Mouse (Mus musculus): Measurements from ENCODE around the gene Zfp358. TPM values are rescaled to one million over a fixed set of nuclear protein-coding genes. Genes with fewer than 3 reads are reported as not detected.

Zfp358 gene
- polyA plus RNA-seq (2014; fragmentation: Nextera tagmentation; extraction: Ambion mirVana) = 29.6 and 32.3 TPM in 2 replicates

DNA sequence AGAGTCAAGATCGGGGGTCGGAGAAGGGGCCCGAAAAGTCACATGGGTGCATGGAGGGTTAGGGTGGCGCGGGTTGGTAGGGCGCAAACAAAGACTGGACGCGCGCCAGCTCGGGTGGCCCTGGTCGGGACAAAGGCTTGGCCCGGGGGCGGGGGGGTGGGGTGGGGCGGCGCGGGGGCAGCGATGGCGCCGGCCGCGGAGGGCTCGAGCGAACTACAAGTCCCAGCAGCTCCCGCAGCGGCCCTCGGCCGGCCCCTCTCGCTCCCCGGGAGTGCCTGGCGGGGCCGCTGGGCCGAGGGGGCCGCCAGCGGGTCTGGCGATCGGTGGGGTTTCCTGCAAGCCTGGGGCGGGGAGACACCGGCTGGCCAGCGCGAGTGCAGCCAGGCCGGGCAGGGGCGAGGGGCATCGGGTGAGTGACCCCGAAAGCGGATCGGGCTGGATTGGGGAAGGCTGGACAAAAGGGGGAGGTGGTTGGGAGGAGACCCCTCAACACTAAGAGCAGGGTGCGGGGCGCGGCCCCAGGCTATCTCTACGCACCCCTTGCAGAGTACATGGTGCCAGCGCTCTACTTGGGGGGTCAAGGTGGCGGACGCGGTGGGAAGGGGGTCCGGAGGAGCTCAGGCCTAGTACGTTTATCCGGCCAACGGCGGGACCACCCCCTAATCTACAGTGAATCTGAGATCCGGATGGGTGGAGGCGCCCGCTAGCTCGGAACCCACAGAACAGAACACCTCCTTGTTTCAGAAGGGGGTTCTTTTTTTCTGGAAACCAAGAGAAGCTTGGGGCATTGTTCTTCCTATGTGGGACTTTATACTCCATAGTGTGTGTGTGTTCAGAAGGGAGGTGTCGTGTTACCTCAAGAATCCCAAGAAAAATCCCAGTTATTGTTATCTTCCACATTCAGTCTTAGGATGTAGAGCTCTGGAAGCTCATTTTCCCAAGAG is at the start of gene Zfp358:
Gene Zfp358 (plus strand): TSS at position 238 of the 944 bp plus-strand sequence.
- peaks cover 25% of the 10 kb centered on the region for H3K36me3 ChIP-seq (ENCODE audit: control insufficient read depth, insufficient read depth, low read length)
- no peaks in the 10 kb centered on the region for H3K27me3 ChIP-seq (ENCODE audit: control insufficient read depth, insufficient read depth, low read length)
- WGBS = under 1% methylated on average over 53 of the region's 64 CpGs
- peaks cover 5% of the 10 kb centered on the region; the same call in 1 of the 2 replicates for H3K4me1 ChIP-seq (ENCODE audit: control insufficient read depth, insufficient read depth, low read length)
- H3K27ac ChIP-seq (ENCODE audit: low read length) = peak within 1 kb of the TSS; percentile 88
- peak within 1 kb of the TSS; percentile 46 for H3K4me2 ChIP-seq (replicated peaks; ENCODE audit: low read depth, low read length)
- no peaks in the 10 kb centered on the region for H3K9me3 ChIP-seq (ENCODE audit: control insufficient read depth, low read depth, low read length)
- peak within 1 kb of the TSS; percentile 92 for H3K4me3 ChIP-seq (ENCODE audit: low read depth, low read length)
- H3K9ac ChIP-seq (replicated peaks; ENCODE audit: low read depth, low read length) = peak within 1 kb of the TSS; percentile 97
- ATAC-seq (ENCODE audit: insufficient number of reproducible peaks, insufficient read depth, low FRiP score, low read depth) = peak; percentile 92

DNA sequence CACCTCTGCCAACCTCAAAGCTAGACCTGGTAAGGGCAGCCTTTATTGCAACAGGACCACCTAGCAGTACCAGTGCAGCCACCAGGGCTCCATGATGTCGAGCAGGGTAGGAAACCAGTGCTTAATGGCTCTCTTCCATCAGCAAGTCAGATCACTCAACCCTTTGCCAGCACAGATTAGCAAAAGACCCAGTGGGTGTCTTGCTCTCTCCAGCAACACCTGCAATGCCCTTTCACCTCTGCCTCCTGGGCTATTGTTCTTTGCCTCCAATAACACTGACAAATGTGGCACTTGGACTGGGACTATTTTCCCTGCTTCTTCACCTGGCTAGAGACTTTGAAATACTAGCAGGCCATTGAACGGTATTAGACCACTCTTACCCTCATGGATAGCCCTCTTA is 43.7 kb upstream of the Zfp358 start:
- no peak overlapping the region for H3K27ac ChIP-seq (ENCODE audit: low read length)
- WGBS = 86% methylated on average over 2 of the region's 2 CpGs
- H3K4me1 ChIP-seq (ENCODE audit: control insufficient read depth, insufficient read depth, low read length) = no peaks in the 10 kb centered on the region
- H3K27me3 ChIP-seq (ENCODE audit: control insufficient read depth, insufficient read depth, low read length) = no peaks in the 10 kb centered on the region
- H3K4me3 ChIP-seq (ENCODE audit: low read depth, low read length) = no peak overlapping the region
- no peaks in the 10 kb centered on the region for H3K9me3 ChIP-seq (ENCODE audit: control insufficient read depth, low read depth, low read length)
- H3K4me2 ChIP-seq (replicated peaks; ENCODE audit: low read depth, low read length) = no peak overlapping the region
- no peak for ATAC-seq (ENCODE audit: insufficient number of reproducible peaks, insufficient read depth, low FRiP score, low read depth)
- H3K36me3 ChIP-seq (ENCODE audit: control insufficient read depth, insufficient read depth, low read length) = peaks cover 64% of the 10 kb centered on the region
- no peak overlapping the region for H3K9ac ChIP-seq (replicated peaks; ENCODE audit: low read depth, low read length)

GRCm38 (mm10) chr8:3450670-3451069 is 42.3 kb upstream of the Zfp358 start:
- Histone ChIP-seq H3K36me3 (ENCODE audit: control insufficient read depth, insufficient read depth, low read length) (peaks cover 76% of the 10 kb centered on the region), H3K4me1 (ENCODE audit: control insufficient read depth, insufficient read depth, low read length) (no peaks in the 10 kb centered on the region), H3K27me3 (ENCODE audit: control insufficient read depth, insufficient read depth, low read length) (no peaks in the 10 kb centered on the region), H3K9ac (replicated peaks; ENCODE audit: low read depth, low read length) (no peak overlapping the region), H3K4me2 (replicated peaks; ENCODE audit: low read depth, low read length) (no peak overlapping the region), H3K9me3 (ENCODE audit: control insufficient read depth, low read depth, low read length) (no peaks in the 10 kb centered on the region), H3K27ac (ENCODE audit: low read length) (no peak overlapping the region), H3K4me3 (ENCODE audit: low read depth, low read length) (no peak overlapping the region)
- no peak for ATAC-seq (ENCODE audit: insufficient number of reproducible peaks, insufficient read depth, low FRiP score, low read depth)
- WGBS = 40% methylated on average over 5 of the region's 5 CpGs

GRCm38 (mm10) chr8:3451992-3452391 is 40.9 kb upstream of the Zfp358 start:
- Histone ChIP-seq H3K4me1 (ENCODE audit: control insufficient read depth, insufficient read depth, low read length) (no peaks in the 10 kb centered on the region), H3K27me3 (ENCODE audit: control insufficient read depth, insufficient read depth, low read length) (no peaks in the 10 kb centered on the region), H3K27ac (ENCODE audit: low read length) (no peak overlapping the region), H3K4me2 (replicated peaks; ENCODE audit: low read depth, low read length) (no peak overlapping the region), H3K9ac (replicated peaks; ENCODE audit: low read depth, low read length) (no peak overlapping the region), H3K9me3 (ENCODE audit: control insufficient read depth, low read depth, low read length) (no peaks in the 10 kb centered on the region), H3K4me3 (ENCODE audit: low read depth, low read length) (no peak overlapping the region), H3K36me3 (ENCODE audit: control insufficient read depth, insufficient read depth, low read length) (peaks cover 81% of the 10 kb centered on the region)
- ATAC-seq (ENCODE audit: insufficient number of reproducible peaks, insufficient read depth, low FRiP score, low read depth) = no peak
- 95% methylated on average over 21 of the region's 25 CpGs for WGBS

DNA sequence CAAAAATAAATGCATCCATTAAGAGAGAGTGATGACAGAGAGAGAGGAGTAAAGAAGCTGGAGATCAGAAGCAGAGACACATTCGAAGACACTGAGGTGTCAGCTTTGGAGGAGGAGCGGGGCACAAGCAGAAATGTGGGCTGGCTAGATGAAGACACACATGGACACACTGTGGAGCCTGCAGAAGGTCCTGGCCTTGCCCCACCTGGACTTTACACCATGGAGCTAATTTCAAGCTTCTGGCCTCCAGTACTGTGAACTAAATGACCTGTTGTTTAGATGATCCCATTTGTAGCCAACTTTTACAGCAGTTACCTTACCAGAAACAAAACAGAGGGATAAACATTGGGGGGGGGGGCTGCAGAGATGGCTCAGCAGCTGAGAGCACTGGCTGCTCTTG is 29.7 kb upstream of the Zfp358 start:
- H3K4me1 ChIP-seq (ENCODE audit: control insufficient read depth, insufficient read depth, low read length) = no peaks in the 10 kb centered on the region
- ATAC-seq (ENCODE audit: insufficient number of reproducible peaks, insufficient read depth, low FRiP score, low read depth) = no peak
- no peak overlapping the region for H3K4me2 ChIP-seq (replicated peaks; ENCODE audit: low read depth, low read length)
- no peaks in the 10 kb centered on the region for H3K36me3 ChIP-seq (ENCODE audit: control insufficient read depth, insufficient read depth, low read length)
- H3K4me3 ChIP-seq (ENCODE audit: low read depth, low read length) = no peak overlapping the region
- WGBS = 88% methylated on average over 2 of the region's 2 CpGs
- no peak overlapping the region for H3K9ac ChIP-seq (replicated peaks; ENCODE audit: low read depth, low read length)
- H3K27ac ChIP-seq (ENCODE audit: low read length) = no peak overlapping the region
- H3K27me3 ChIP-seq (ENCODE audit: control insufficient read depth, insufficient read depth, low read length) = no peaks in the 10 kb centered on the region
- no peaks in the 10 kb centered on the region for H3K9me3 ChIP-seq (ENCODE audit: control insufficient read depth, low read depth, low read length)

GRCm38 (mm10) chr8:3464309-3464708 is 28.6 kb upstream of the Zfp358 start:
- Histone ChIP-seq H3K27ac (ENCODE audit: low read length) (no peak overlapping the region), H3K4me3 (ENCODE audit: low read depth, low read length) (no peak overlapping the region), H3K27me3 (ENCODE audit: control insufficient read depth, insufficient read depth, low read length) (no peaks in the 10 kb centered on the region), H3K36me3 (ENCODE audit: control insufficient read depth, insufficient read depth, low read length) (no peaks in the 10 kb centered on the region), H3K4me2 (replicated peaks; ENCODE audit: low read depth, low read length) (no peak overlapping the region), H3K9ac (replicated peaks; ENCODE audit: low read depth, low read length) (no peak overlapping the region), H3K9me3 (ENCODE audit: control insufficient read depth, low read depth, low read length) (no peaks in the 10 kb centered on the region), H3K4me1 (ENCODE audit: control insufficient read depth, insufficient read depth, low read length) (no peaks in the 10 kb centered on the region)
- 39% methylated on average over 5 of the region's 5 CpGs for WGBS
- 0 out of 2 replicates have a peak, but pooled peaks have one; percentile 24 for ATAC-seq (ENCODE audit: insufficient number of reproducible peaks, insufficient read depth, low FRiP score, low read depth)

- 5% methylated on average over 32 of the region's 32 CpGs for WGBS
- no peaks in the 10 kb centered on the region for H3K9me3 ChIP-seq (ENCODE audit: control insufficient read depth, low read depth, low read length)
- H3K27ac ChIP-seq (ENCODE audit: low read length) = peak within 1 kb of the TSS; percentile 71
- H3K4me2 ChIP-seq (replicated peaks; ENCODE audit: low read depth, low read length) = peak within 1 kb of the TSS; percentile 58
- peak within 1 kb of the TSS; percentile 42 for H3K4me3 ChIP-seq (ENCODE audit: low read depth, low read length)
- peak within 1 kb of the TSS; percentile 37 for H3K9ac ChIP-seq (replicated peaks; ENCODE audit: low read depth, low read length)
- peak; percentile 93 for ATAC-seq (ENCODE audit: insufficient number of reproducible peaks, insufficient read depth, low FRiP score, low read depth)
- H3K36me3 ChIP-seq (ENCODE audit: control insufficient read depth, insufficient read depth, low read length) = no peaks in the 10 kb centered on the region
- no peaks in the 10 kb centered on the region for H3K27me3 ChIP-seq (ENCODE audit: control insufficient read depth, insufficient read depth, low read length)
- no peaks in the 10 kb centered on the region for H3K4me1 ChIP-seq (ENCODE audit: control insufficient read depth, insufficient read depth, low read length)
These were observed 25.7 kb upstream of the Zfp358 start, which contains the start of gene Pex11g for GRCm38 (mm10) chr8:3467006-3467885. Gene Pex11g, minus strand, starts transcription at chr8:3467680.

DNA sequence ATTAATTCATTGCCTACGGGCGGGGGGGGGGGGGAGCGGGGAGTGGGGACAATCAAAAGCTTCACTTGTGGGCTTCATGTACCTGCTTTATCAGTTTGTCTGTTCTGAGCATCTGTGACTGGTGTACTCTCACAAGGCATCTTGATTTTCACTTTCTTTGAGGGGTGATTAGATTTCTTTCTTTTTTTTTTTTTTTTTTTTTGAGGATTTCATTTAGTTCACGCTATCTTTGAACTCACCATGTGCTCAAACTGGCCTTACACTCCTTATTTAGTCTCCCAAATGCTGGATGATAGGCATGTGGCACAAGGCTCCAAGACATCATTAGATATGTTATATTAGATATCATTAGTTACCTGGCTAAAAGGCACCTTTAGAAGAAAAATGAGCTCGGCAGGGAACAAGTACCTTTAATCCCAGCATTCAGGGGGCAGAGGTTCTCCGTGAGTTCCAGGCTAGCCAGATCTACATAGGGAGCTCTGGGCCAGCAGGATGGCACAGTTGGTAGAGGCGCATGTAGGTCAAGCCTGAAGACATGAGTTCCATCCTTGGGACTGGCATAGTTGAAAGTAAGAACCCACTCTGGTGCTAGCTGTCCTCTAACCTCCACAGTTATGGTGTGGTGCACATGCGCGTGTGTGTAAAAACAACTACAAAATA is 24.9 kb upstream of the Zfp358 start:
- Histone ChIP-seq H3K4me2 (replicated peaks; ENCODE audit: low read depth, low read length) (peak overlapping the region; percentile 58), H3K27ac (ENCODE audit: low read length) (peak overlapping the region; percentile 71; the same call in 1 of the 2 replicates), H3K36me3 (ENCODE audit: control insufficient read depth, insufficient read depth, low read length) (no peaks in the 10 kb centered on the region), H3K9ac (replicated peaks; ENCODE audit: low read depth, low read length) (peak overlapping the region; percentile 37; the same call in 1 of the 2 replicates), H3K27me3 (ENCODE audit: control insufficient read depth, insufficient read depth, low read length) (no peaks in the 10 kb centered on the region), H3K4me3 (ENCODE audit: low read depth, low read length) (peak overlapping the region; percentile 42), H3K9me3 (ENCODE audit: control insufficient read depth, low read depth, low read length) (no peaks in the 10 kb centered on the region), H3K4me1 (ENCODE audit: control insufficient read depth, insufficient read depth, low read length) (no peaks in the 10 kb centered on the region)
- ATAC-seq (ENCODE audit: insufficient number of reproducible peaks, insufficient read depth, low FRiP score, low read depth) = no peak
- WGBS = 57% methylated on average over 9 of the region's 9 CpGs
